Mouse (Mus musculus) liver, embryonic 14.5 days (tissue): ENCODE results near the gene Gclm.

Experiments used
- CTCF ChIP-seq: IDR thresholded peaks from 2 replicates; pipeline ENCODE4 v1.5.1; 2016; ENCODE audit warnings: antibody characterized with exemption, low read depth, control low read depth
- EP300 ChIP-seq: IDR thresholded peaks from 2 replicates; pipeline ENCODE4 v1.6.1; 2016; ENCODE audit warnings: antibody characterized with exemption, low read depth

GRCm38 (mm10) chr3:122205753-122206152 lies 39.6 kb upstream of the Gclm start:
- no peak for TF ChIP-seq EP300
- no peak for TF ChIP-seq CTCF
